Mouse (Mus musculus) stomach, postnatal 0 days (tissue): ENCODE data around the gene Il25.

Source experiments
- CTCF ChIP-seq: IDR thresholded peaks from 2 replicates; pipeline ENCODE4 v1.5.1; 2016; ENCODE audit warnings: antibody characterized with exemption, low read depth, mild to moderate bottlenecking, moderate library complexity
- EP300 ChIP-seq: optimal IDR thresholded peaks from 2 replicates; pipeline ENCODE3; 2016; ENCODE audit warnings: antibody characterized with exemption

DNA sequence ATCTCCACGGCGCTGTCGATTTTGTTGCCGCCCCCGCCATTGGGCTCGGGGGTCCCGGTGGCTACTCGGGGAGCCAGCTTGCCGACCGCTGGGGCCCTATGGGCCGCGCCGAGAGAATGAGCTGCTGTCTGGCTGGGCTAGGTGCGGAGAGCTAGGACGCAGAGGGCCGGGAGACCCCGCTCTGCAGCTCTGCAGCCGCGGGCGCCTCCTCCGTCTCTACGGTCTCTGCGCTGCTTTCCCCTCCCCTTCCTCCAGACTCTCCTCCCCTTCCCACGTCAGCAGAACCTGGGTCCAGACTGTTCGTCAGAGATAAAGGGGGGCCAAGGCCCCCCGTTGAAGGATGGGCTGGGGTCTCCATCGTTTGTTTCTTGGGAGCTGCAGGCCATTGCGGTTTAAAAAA, 19.6 kb upstream of the Il25 start, which contains the start of gene Slc22a17:
- no peak for TF ChIP-seq CTCF
- no peak for TF ChIP-seq EP300
